Comparison of ENCODE assay signal across 28 mouse cellular contexts in the genomic region with DNA sequence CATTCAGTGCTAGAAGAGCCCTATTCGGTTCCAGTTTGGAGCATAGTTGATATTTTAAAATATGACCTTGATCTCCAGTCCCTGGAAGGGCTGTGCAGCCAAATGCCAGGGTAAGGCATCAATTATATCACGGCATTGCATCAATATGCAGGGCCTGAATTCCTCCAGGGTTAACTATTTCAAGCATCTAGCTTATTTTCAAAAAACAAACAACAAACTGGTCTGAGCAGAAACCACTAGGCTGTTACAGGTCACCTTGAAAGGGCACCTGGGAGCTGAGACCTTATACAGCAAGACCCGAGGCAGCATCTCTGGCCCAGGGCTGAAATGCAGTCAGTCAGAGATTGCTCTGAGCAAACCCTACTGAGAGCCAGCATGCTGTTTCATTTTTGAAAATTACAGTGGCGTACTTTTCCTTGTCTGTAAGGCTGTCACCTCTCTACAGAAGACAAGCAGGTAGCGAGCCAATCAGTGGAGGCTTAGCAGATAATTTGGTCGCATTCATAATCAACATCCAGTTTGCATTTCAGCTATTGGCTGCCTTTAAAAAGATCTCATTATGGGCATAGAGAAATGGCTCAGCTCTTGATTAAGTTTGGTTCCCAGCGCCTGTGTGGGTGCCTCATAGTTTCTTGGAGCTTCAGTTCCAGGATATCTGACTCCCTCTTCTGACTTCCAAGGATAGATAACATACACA. TPM values are rescaled to one million over a fixed set of nuclear protein-coding genes. Genes with fewer than 3 reads are reported as not detected.
DNase-seq lines count a peak whose midpoint lies in the region; ATAC-seq and TF ChIP-seq lines count a peak whose summit lies in the region.
"Had no signal": no experiment of that assay in that cellular context is flagged by ENCODE, and none has a peak within 500 bp of the region (broad histone marks: within the 10 kb centered on the region; RNA-seq: fewer than 3 reads in every experiment).

No protein-coding gene starts in this region.

- peaks cover 63% of the 10 kb centered on the region for H3K4me1 ChIP-seq in heart, embryonic 13.5 days
- peaks cover 40% of the 10 kb centered on the region for H3K4me1 ChIP-seq in heart, embryonic 11.5 days (ENCODE audit: control insufficient read depth, insufficient read depth, low read length)
- H3K4me1 ChIP-seq in kidney, adult 2 months (ENCODE audit: control insufficient read depth, insufficient read depth, low read length), result 0 out of 2 replicates have a peak, but pooled peaks cover 3% of the 10 kb centered on the region
- H3K4me1 ChIP-seq: limb, embryonic 12.5 days had no signal

- peak overlapping the region; percentile 15; the same call in 1 of the 2 replicates for H3K27ac ChIP-seq in heart, embryonic 13.5 days (replicated peaks)
- H3K27ac ChIP-seq in heart, embryonic 11.5 days (ENCODE audit: low read depth, low read length), result no peak overlapping the region
- H3K27ac ChIP-seq in kidney, adult 2 months (ENCODE audit: insufficient read depth, low read depth, low read length), result no peak overlapping the region
- H3K27ac ChIP-seq: embryonic facial prominence, embryonic 12.5 days; layer of hippocampus, adult 2 months; left cerebral cortex, adult 2 months; limb, embryonic 12.5 days; liver, embryonic 15.5 days; stomach, embryonic 15.5 days had no signal

- ATAC-seq in heart, embryonic 13.5 days (ENCODE audit: extremely low read depth, insufficient number of reproducible peaks, low FRiP score, low TSS enrichment), result no peak
- no peak for ATAC-seq in heart, embryonic 11.5 days (replicated peaks; ENCODE audit: insufficient number of reproducible peaks, low FRiP score, low TSS enrichment)
- ATAC-seq: activated CD4-positive, CD25-positive, alpha-beta regulatory T cell, adult 4 months; forebrain, embryonic 14.5 days; hindbrain, embryonic 16.5 days had no signal

- H3K36me3 ChIP-seq in heart, embryonic 13.5 days, result peaks cover 89% of the 10 kb centered on the region
- peaks cover 32% of the 10 kb centered on the region for H3K36me3 ChIP-seq in heart, embryonic 11.5 days (ENCODE audit: control insufficient read depth, insufficient read depth, low read length)
- H3K36me3 ChIP-seq in kidney, adult 2 months (ENCODE audit: control insufficient read depth, insufficient read depth, low read length), result peaks cover 5% of the 10 kb centered on the region

- no peak for TF ChIP-seq CTCF in kidney, adult 2 months (conservative IDR thresholded peaks at IDR 0.05; ENCODE audit: insufficient read depth, insufficient read length, low read depth, low read length)

- peak; percentile 55 for DNase-seq in adrenal gland, adult 2 months
- no peak for DNase-seq in adrenal gland, postnatal 25 days
- peak; percentile 53 for DNase-seq in kidney, adult 2 months
- no peak for DNase-seq in kidney, postnatal 36 days
- DNase-seq in brain, adult 2 months (ENCODE audit: low read depth, low spot score), result peak; percentile 54
- DNase-seq: adrenal gland, adult 8-10 months; cerebellum, adult 11-12 months; cerebellum, adult 9-11 months; embryo, embryonic 11 days; gastrocnemius, postnatal 10 days; kidney, postnatal 14 days; lung, embryonic 14.5 days; lung, postnatal 14 days; right cerebral cortex, postnatal 25 days; thymus, postnatal 14 days had no signal

- TF ChIP-seq POLR2A in kidney, adult 2 months (IDR thresholded peaks at IDR 0.05; ENCODE audit: low read depth, low read length), result no peak

- 81% methylated on average over 7 of the region's 7 CpGs for WGBS in heart, embryonic 13.5 days
- 88% methylated on average over 7 of the region's 7 CpGs for WGBS in heart, embryonic 11.5 days (ENCODE audit: insufficient replicate concordance)
- WGBS in kidney, adult 2 months, result 70% methylated on average over 7 of the region's 7 CpGs

- H3K4me2 ChIP-seq in heart, embryonic 13.5 days, result no peak overlapping the region
- H3K4me2 ChIP-seq in heart, embryonic 11.5 days, result no peak overlapping the region
- H3K4me2 ChIP-seq: embryonic facial prominence, embryonic 12.5 days; limb, embryonic 12.5 days; liver, embryonic 15.5 days; lung, embryonic 14.5 days; midbrain, embryonic 11.5 days; stomach, embryonic 15.5 days had no signal

- H3K27me3 ChIP-seq in heart, embryonic 13.5 days (replicated peaks), result no peaks in the 10 kb centered on the region
- no peaks in the 10 kb centered on the region for H3K27me3 ChIP-seq in heart, embryonic 11.5 days (ENCODE audit: control insufficient read depth, insufficient read depth, low read length)
- H3K27me3 ChIP-seq in kidney, adult 2 months (replicated peaks; ENCODE audit: control insufficient read depth, insufficient read depth, low read length), result no peaks in the 10 kb centered on the region
- H3K27me3 ChIP-seq: CH12.LX; embryonic facial prominence, embryonic 12.5 days; limb, embryonic 12.5 days; liver, embryonic 15.5 days; stomach, embryonic 15.5 days had no signal

- H3K9ac ChIP-seq in heart, embryonic 13.5 days, result no peak overlapping the region
- H3K9ac ChIP-seq in heart, embryonic 11.5 days (ENCODE audit: low read depth, low read length), result no peak overlapping the region
- H3K9ac ChIP-seq: embryonic facial prominence, embryonic 12.5 days; limb, embryonic 12.5 days; liver, embryonic 15.5 days; lung, embryonic 14.5 days; stomach, embryonic 15.5 days had no signal

- no peaks in the 10 kb centered on the region for H3K9me3 ChIP-seq in heart, embryonic 13.5 days
- H3K9me3 ChIP-seq in heart, embryonic 11.5 days (replicated peaks; ENCODE audit: control insufficient read depth, low read length), result no peaks in the 10 kb centered on the region
- H3K9me3 ChIP-seq: embryonic facial prominence, embryonic 12.5 days; limb, embryonic 12.5 days; liver, embryonic 15.5 days; stomach, embryonic 15.5 days had no signal

- H3K4me3 ChIP-seq in heart, embryonic 13.5 days, result no peak overlapping the region
- no peak overlapping the region for H3K4me3 ChIP-seq in heart, embryonic 11.5 days (ENCODE audit: low read depth, low read length)
- H3K4me3 ChIP-seq in kidney, adult 2 months (ENCODE audit: insufficient read depth, low read depth, low read length), result no peak overlapping the region
- H3K4me3 ChIP-seq: embryonic facial prominence, embryonic 12.5 days; layer of hippocampus, adult 2 months; left cerebral cortex, adult 2 months; limb, embryonic 12.5 days; liver, embryonic 15.5 days; stomach, embryonic 15.5 days had no signal

RNA-seq across cellular contexts. Expression of a gene that starts 21.3 kb away (rescaled TPM):
- 100 to 1,000 TPM; 143 to 425 TPM for total RNA-seq in adrenal gland, adult 2 months (2021)
- 196 and 360 TPM in 2 replicates for polyA plus RNA-seq in adrenal gland, adult 2 months (2012; rRNA removed)
- 148 and 181 TPM in 2 replicates for total RNA-seq in adrenal gland, postnatal 25 days (2021)
- polyA plus RNA-seq in heart, embryonic 13.5 days (2015; fragmentation: Nextera tagmentation; extraction: Ambion mirVana), result 21.5 and 22.6 TPM in 2 replicates
- polyA plus RNA-seq in heart, embryonic 11.5 days (2014; fragmentation: Nextera tagmentation; extraction: Ambion mirVana), result 20.6 and 21.1 TPM in 2 replicates
- polyA plus RNA-seq in kidney, adult 2 months (2012; rRNA removed), result 27.6 and 28.3 TPM in 2 replicates

Comparison
In these comparisons a context has a peak if more than half of its experiments do, and no peak if none do; other contexts are left out.
1. DNase-seq: peak in adrenal gland, adult 2 months (single experiment), kidney, adult 2 months (single experiment) and brain, adult 2 months (single experiment); none in adrenal gland, postnatal 25 days (single experiment) and kidney, postnatal 36 days (0 of 2).